Mouse (Mus musculus) liver (tissue): ENCODE results near the gene Glod4.

Source experiments
- DNase-seq: peaks from one replicate; pipeline ENCODE4 v3.0.0-alpha.2; 2020; ENCODE audit warnings: mixed read lengths

Gene Glod4

GRCm38 (mm10) chr11:76081048-76081640 lies 162.4 kb downstream of the Glod4 start:
- no peak for DNase-seq

- DNase-seq: no peak
Measured at GRCm38 (mm10) chr11:76080293-76080692, 163.2 kb downstream of the Glod4 start.

GRCm38 (mm10) chr11:76077341-76077740 lies 166.2 kb downstream of the Glod4 start:
- DNase-seq: no peak

GRCm38 (mm10) chr11:76074296-76075093 lies 169.0 kb downstream of the Glod4 start:
- DNase-seq: no peak
